Mouse (Mus musculus) urinary bladder, postnatal 36 days (tissue): ENCODE measurements at regions not wholly inside any gene's neighbourhood (a gene's known extent, or its start where the extent isn't known, plus 50 kb on each side); places are given as distances from the start of the nearest gene placed in this dataset.
"Not testable (repeated sequence)": the region's sequence is repeated elsewhere in the genome, so short reads cannot be mapped to it uniquely, and the experiment has no call there.

Experiments used
- DNase-seq, 2 experiments: peaks; one replicate each; pipeline ENCODE4 v3.0.0; 2022; ENCODE audit warnings: low spot score in 2 of 2, mixed read lengths in 1 of 2

DNA sequence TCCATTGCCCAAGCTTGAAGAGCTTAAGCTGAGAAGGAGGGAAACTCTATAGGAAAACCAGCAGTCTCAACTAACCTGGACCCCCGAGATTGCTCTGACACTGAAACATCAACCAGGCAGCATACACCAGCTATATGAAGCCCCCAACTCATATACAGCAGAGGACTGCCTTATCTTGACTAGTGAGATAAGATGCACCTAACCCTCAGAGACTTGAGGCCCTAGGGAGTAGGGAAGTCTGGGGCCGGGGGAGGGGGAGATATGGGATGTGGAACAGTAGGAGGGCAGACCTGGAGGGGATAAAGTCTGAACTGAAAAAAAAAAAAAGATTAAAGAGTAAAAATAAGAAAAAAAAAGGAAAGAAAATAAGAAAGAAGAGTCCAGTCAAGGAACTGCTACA is 540.5 kb upstream of the Pkdcc start:
- no peak for DNase-seq

DNA sequence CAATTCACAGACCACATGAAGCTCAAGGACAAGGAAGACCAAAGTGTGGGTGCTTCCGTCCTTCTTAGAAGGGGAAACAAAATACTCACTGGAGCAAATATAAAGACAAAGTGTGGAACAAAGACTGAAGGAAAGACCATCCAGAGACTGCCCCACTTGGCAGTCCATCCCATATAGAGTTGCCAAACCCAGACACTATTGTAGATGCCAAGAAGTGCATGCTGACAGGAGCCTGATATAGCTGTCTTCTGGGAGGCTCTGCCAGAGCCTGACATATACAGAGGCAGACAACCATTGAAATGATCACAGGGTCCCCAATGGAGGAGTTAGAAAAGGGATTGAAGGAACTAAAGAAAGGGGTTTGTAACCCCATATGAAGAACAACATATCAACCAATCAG is 548.5 kb upstream of the Pkdcc start:
- not testable (repeated sequence) for DNase-seq

DNA sequence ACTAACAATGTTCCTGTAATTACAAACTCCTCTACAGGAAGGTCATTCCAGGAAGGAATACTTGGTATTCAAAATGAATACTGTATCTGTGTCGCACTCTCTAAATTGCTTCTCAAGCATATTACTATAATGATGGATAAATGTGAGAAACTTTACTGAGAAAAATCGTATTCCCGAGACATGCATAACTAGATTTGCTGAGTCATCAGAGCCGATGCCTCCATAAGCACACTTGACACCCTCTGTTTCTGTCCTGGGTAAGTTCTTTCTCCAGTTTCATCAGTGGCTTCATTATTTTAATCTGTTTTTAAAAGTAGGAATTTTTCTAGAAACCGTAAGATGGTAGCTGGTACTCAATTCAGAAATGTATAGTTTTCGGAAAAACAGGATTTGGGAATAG is 550.7 kb upstream of the Pkdcc start:
- no peak for DNase-seq

DNA sequence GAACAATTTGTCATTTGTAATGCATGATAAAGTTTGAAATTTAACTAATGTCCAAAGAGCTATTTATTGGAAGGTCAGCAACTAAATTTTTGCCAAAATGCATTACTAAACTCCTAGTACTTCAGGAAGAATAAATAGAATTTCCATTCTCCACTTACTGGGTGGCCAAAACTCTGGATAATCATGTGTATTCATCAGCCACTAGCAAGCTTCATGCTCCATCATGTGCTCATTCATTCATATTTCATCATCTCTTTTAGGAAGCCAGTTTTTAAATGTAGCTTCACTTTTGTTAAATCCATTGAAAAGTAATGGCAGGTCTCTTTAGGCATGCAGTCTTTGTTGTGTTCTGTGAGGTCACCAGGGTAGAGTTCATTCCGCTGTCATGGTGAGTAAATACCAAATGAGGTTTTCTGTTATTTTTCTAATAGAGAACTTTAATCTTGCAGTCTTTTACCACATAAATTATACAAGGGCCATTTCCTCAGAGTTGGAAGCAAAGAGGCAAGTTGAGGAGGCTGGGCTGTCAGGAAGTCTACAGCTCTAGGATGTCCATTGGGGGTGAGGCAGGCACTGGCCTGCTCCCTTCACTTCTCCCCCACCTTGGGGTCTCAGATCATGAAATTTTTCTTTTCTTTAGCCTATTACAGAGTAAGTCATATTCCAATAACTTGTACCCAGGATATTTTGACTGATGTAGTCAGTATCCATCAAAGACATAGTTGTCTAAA is 578.5 kb upstream of the Pkdcc start:
- no peak for DNase-seq

GRCm38 (mm10) chr17:82635849-82636248 is 579.2 kb upstream of the Pkdcc start:
- DNase-seq: no peak

DNA sequence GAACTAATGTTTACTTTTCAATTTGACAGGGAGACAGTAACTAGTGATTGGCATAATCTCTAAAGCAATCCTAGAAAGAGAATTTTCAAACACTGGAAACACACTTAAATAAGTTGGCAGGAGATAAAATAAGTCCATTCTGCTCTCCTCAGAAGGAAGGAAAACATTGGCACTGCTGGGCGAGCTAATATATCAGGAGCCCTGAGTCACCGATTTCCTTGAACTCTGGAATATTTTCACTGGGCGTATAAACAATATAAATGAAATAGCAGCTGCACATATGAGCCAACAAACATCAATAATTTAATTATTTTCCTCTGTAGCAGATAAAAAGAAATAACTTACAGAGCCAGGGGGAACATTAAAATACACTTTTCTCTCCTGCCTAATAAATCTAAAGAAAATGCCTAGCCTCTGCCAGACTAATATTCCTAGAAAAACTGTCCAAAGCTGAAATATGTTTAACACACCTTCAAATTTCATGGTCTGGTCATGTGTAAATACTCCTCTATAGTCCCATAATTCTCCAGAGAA is 608.4 kb upstream of the Pkdcc start:
- peak in 1 of 2 experiments; percentile 20 for DNase-seq

DNA sequence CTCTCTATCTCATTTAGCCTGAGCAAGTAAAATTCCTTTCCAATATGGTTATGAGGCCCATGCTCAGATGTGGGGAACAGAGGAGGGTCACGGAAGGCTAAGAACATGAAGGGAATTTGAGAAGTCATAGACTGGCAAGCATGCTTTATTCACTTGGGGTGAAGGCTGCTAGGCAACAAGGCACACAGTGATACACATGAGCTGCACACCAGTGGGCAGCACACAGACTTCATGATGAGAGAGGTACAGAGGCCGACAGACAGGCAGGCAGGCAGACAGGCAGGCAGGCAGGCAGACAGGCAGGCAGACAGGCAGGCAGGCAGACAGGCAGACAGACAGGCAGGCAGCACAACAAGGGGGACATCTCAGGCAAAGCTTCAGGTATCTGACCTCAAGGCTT is 631.3 kb upstream of the Pkdcc start:
- DNase-seq: no peak

DNA sequence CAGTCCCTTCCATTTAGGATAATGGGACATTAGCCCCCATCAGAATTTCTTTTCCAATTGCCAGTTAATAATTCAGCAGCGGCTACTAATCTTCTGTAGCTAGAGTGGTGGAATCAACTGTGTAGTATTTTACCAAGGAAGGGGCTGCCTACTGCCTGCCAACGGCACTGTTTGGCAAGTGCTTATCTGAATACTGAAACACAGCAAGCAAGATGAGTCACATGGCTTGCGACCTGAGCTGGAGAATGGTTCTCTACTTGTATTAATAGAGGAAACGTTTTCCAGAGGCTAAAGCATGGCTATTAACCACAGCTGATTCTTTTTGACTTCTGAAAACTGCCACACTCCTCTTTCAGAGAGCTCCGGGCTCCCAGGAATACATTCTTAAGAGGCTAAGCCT is 681.6 kb upstream of the Pkdcc start:
- DNase-seq: peak in 1 of 2 experiments; percentile 3

- DNase-seq: no peak
These were observed 697.0 kb upstream of the Pkdcc start for GRCm38 (mm10) chr17:82518129-82518528.

DNA sequence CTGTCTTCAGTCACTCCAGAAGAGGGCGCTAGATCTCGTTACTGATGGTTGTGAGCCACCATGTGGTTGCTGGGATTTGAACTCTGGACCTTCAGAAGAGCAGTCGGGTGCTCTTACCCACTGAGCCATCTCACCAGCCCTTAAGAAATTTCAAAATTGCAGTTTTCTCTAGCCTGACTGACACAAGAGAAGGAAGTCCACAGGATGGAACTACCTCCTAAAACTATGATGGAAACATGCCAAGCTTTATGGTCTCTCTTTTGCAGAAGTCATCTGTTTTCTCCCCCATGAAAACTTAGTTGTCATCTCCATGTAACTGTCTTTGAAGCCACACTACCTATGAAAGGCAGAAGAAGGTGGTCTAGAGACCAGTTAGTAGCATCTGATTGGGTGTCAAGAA is 698.2 kb upstream of the Pkdcc start:
- DNase-seq: no peak

GRCm38 (mm10) chr17:82513816-82514215 is 701.3 kb upstream of the Pkdcc start:
- DNase-seq: no peak

DNA sequence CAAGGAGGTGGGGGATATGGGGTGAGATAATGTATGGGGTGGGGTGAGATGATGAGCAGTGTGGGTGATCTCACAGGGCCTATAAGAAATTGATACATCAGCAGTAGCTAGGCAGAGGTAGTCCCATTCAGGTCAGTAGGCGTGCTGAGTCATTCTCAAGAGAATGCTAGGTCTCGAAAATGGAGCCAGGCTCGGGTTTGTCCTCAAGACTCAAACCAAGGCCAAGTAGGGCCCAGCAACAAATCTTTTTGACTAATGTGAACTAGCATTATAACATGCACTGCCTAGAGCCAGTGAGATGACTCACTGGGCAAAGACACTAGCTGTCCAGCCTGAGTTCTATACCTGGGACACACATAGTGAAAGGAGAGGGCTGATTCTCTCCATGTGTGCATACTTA is 710.8 kb upstream of the Pkdcc start:
- no peak for DNase-seq

- DNase-seq: no peak
These were observed 729.5 kb upstream of the Pkdcc start for GRCm38 (mm10) chr17:82485544-82485943.

- no peak for DNase-seq
These were observed 730.5 kb upstream of the Pkdcc start for GRCm38 (mm10) chr17:82484609-82485008.

DNA sequence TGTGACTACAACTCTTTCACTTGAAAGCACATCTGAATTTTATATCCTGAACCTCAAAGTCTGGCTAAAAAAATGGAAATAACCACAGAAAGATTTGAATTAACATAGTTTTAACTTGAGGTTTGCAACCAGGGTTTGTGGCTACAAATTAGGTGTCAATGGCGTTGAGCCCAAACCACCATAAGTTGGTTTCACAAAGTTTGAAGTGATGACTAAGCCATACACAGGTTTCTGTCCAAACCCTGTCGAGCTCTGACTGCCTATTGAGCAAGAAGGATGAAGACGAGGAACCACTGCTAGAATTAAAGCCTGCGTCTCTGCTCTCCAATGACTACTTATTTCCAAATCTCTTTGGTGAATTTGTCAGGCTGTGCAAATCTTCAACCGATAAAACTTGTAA is 719.8 kb upstream of the Slc8a1 start:
- DNase-seq: no peak

DNA sequence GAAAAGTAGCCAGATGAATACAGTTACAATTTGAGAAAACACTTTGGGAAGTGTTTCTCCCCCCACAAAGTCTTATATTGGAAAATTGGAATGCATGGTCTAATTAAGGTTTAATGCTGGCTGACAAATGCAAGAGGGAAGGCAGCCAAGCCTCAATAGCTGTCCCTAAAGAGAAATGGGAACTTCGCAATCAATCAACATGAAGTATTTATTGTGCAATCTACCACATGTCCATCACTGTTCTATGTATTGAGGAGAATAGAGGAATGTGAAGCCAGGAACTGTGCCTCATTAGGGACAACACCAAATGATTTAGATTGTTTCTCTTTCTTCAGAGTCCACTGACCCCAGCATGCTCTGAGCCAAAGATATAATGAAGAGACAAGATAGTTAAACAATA is 715.7 kb upstream of the Slc8a1 start:
- no peak for DNase-seq

- no peak for DNase-seq
These were observed 700.9 kb upstream of the Slc8a1 start for GRCm38 (mm10) chr17:82439105-82439504.

DNA sequence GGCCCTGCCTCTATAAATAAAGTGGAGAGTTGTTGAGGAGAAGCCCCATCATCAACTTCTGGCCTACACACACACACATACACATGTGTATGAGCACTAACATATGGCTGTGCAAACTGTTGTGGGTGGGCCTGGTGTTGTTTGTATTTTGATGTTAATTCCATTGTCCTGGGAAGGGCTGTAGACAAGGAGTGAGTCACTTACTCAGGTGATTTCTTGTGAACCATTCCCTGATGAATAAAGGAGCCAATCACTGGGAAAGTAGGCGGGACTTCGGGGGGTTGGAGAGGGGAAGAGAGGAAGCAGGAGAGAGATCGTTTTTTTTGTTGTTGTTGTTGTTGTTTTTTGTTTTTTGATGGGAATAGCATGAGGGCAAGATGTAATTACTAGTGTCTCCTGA is 699.0 kb upstream of the Slc8a1 start:
- no peak for DNase-seq

DNA sequence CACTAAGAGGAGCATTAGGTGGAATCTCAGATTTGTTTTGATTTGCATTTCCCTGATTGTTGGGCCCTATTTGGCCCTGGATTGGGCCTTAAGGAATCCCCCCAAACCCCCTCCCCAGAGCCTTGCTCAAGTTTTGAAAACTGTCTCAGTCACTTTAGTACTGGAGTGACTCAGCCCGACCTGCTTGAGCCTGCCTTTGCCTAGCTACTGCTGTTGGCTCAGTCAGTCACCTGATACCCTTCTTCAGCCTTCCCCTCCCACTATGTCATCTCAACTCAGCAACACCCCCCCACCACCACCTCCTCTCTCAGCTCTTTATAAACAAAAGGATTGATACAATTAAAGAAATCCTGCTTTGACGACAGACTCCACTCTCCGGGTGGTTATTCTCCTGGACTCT is 694.5 kb upstream of the Slc8a1 start:
- peak; percentile 10 to 37 for DNase-seq

DNA sequence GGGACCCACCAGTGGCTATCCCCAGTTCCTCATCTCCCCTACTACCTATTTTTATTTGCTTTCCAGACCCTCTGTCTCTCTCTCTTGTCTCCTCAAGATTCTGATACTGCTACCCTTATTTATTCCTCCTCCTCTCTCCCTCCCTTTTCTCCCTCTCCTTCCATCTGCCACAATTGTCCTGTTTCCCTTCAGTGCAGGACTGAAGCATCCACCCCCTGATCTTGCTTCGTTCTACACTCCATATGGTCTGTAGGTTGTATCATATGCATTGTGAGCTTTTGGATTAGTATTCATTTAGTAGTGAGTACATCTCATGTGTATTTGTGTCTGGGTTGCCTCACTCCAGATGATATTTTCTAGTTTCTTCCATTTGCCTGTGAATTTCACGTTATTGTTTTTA is 670.1 kb upstream of the Slc8a1 start:
- no peak for DNase-seq

GRCm38 (mm10) chr17:82399328-82399727 is 661.2 kb upstream of the Slc8a1 start:
- DNase-seq: no peak

- not testable (repeated sequence) for DNase-seq
These were observed 641.2 kb upstream of the Slc8a1 start for GRCm38 (mm10) chr17:82379371-82379770.

DNA sequence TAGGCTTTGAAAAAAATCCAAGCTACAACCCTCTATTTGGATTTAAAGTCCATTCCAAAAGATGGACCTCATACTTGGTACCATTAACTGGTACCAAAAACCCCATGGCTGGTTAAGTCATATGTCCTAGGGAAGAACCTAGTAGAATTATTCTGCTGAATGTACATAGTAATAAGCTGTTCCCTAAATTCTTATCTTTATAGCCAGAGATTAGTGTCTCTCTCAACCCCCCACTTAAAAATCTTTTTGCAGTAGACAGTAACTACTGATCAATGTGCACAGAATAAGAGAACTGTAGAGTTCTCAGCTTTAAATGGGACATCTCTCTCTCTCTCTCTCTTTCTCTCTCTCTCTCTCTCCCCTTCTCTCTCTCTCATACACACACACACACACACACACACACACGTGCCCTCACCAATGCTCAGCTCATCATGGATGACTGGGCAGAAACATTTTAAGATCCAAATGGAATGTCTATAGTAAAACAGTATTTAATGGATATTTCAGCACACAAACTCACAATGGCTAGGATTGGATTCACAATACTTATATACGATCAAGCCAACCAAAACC is 640.2 kb upstream of the Slc8a1 start:
- no peak for DNase-seq
